Mouse (Mus musculus): ENCODE measurements around the gene Mtmr4.

Gene Mtmr4

GRCm38 (mm10) chr11:87591526-87592353 lies at the start of gene Mtmr4:
Mtmr4 (plus strand) TSS chr11:87592162.
- peak; percentile 95 to 98 for DNase-seq (ENCODE audit: low spot score in 2 of 2)

- no peak for DNase-seq (ENCODE audit: low spot score in 2 of 2)
Measured at GRCm38 (mm10) chr11:87542285-87542684, 49.7 kb upstream of the Mtmr4 start.

GRCm38 (mm10) chr11:87542906-87543305 lies 49.1 kb upstream of the Mtmr4 start:
- no peak for DNase-seq (ENCODE audit: low spot score in 2 of 2)

- DNase-seq (ENCODE audit: low spot score in 2 of 2) = no peak
Measured at GRCm38 (mm10) chr11:87553342-87553741, 38.6 kb upstream of the Mtmr4 start.

- no peak for DNase-seq (ENCODE audit: low spot score in 2 of 2)
Measured at GRCm38 (mm10) chr11:87554386-87554785, 37.6 kb upstream of the Mtmr4 start.

- DNase-seq (ENCODE audit: low spot score in 2 of 2) = no peak
Measured at GRCm38 (mm10) chr11:87555106-87555703, 36.8 kb upstream of the Mtmr4 start.

GRCm38 (mm10) chr11:87561208-87561607 lies 30.8 kb upstream of the Mtmr4 start:
- no peak for DNase-seq (ENCODE audit: low spot score in 2 of 2)

- DNase-seq (ENCODE audit: low spot score in 2 of 2) = no peak
Measured at GRCm38 (mm10) chr11:87566501-87566900, 25.5 kb upstream of the Mtmr4 start, which contains the start of gene Gm11492. Gm11492 (plus strand) TSS chr11:87566653.

- DNase-seq (ENCODE audit: low spot score in 2 of 2) = no peak
Measured at GRCm38 (mm10) chr11:87568255-87568953, 23.6 kb upstream of the Mtmr4 start, which contains the start of gene Sept4. Sept4 (plus strand) TSS chr11:87568903.

GRCm38 (mm10) chr11:87570743-87571142 lies 21.2 kb upstream of the Mtmr4 start:
- no peak for DNase-seq (ENCODE audit: low spot score in 2 of 2)

- DNase-seq (ENCODE audit: low spot score in 2 of 2) = no peak
Measured at GRCm38 (mm10) chr11:87571361-87571950, 20.5 kb upstream of the Mtmr4 start.

- DNase-seq (ENCODE audit: low spot score in 2 of 2) = no peak
Measured at GRCm38 (mm10) chr11:87573751-87574150, 18.2 kb upstream of the Mtmr4 start.

- DNase-seq (ENCODE audit: low spot score in 2 of 2) = no peak
Measured at GRCm38 (mm10) chr11:87574520-87575180, 17.3 kb upstream of the Mtmr4 start.

- DNase-seq (ENCODE audit: low spot score in 2 of 2) = no peak
Measured at GRCm38 (mm10) chr11:87577601-87578248, 14.2 kb upstream of the Mtmr4 start.

- DNase-seq (ENCODE audit: low spot score in 2 of 2) = peak; percentile 57 to 79
Measured at GRCm38 (mm10) chr11:87578249-87578962, 13.6 kb upstream of the Mtmr4 start.

GRCm38 (mm10) chr11:87578963-87579601 lies 12.9 kb upstream of the Mtmr4 start:
- no peak for DNase-seq (ENCODE audit: low spot score in 2 of 2)

- no peak for DNase-seq (ENCODE audit: low spot score in 2 of 2)
Measured at GRCm38 (mm10) chr11:87579713-87580112, 12.2 kb upstream of the Mtmr4 start.

GRCm38 (mm10) chr11:87580543-87581085 lies 11.3 kb upstream of the Mtmr4 start:
- DNase-seq (ENCODE audit: low spot score in 2 of 2) = no peak

GRCm38 (mm10) chr11:87581161-87581865 lies 10.6 kb upstream of the Mtmr4 start:
- no peak for DNase-seq (ENCODE audit: low spot score in 2 of 2)

Data from spleen, postnatal 10 days (tissue).